Mouse (Mus musculus): ENCODE measurements around the gene Dpep3. TPM values are rescaled to one million over a fixed set of nuclear protein-coding genes. Genes with fewer than 3 reads are reported as not detected.
A peak's percentile ranks its signal among the peaks of the same experiment; 100 is the strongest.
"Not testable (repeated sequence)": the region's sequence is repeated elsewhere in the genome, so short reads cannot be mapped to it uniquely, and the experiment has no call there.

Dpep3 gene
- polyA plus RNA-seq, 1 experiment, result 0.05 TPM

DNA sequence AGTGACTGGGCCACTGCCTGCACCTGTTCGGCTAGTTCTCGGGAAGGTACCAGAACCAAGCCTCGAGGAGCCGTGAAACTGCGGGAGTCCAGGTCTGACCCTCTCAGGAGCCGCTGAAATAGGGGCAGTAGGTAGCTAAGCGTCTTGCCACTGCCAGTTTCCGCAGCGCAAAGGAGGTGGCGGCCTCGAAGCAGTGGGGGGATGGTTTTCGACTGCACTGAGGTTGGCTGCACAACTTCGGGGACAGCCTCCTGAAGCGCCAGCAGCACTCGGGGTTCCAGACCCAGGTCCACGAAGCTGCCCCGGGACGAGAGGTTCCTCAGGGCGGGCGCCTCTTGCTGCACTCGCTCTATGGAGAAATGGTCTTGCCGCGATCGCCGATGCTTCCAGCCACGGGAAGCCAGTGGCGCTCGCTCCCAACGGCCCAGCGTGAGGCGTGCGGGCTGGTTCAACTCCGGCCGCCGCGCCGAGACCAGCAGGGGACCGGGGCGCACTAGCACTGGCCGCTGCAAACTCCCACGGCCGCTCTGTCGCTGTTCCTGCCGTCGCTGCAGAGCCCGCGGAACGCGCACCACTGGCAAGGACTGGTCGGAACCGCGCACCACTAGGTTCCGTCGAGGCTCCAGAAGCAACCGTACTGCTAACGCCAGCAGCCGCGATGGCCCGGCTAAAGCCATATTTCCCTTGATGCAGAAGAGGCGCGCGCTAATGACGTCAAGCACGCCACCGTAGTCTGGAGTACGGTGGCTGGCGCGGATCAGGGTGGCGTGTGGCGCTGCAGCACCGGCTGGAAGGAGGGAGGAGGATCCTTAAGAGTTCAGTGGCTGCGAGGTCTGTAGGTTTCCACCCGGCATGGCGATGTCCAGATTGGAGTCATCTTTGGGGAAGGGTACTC lies 31.8 kb upstream of the Dpep3 start:
- 1% methylated on average over 74 of the region's 74 CpGs for WGBS
- DNase-seq, result peak; percentile 96
- Histone ChIP-seq H3K4me3 (ENCODE audit: insufficient read depth, low read depth, low read length) (peak overlapping the region; percentile 73), H3K27me3 (replicated peaks; ENCODE audit: control insufficient read depth, insufficient read depth, low read length) (no peaks in the 10 kb centered on the region), H3K4me1 (ENCODE audit: control insufficient read depth, insufficient read depth, low read length) (peaks cover 5% of the 10 kb centered on the region; the same call in 1 of the 2 replicates), H3K36me3 (ENCODE audit: control insufficient read depth, insufficient read depth, low read length) (no peaks in the 10 kb centered on the region), H3K27ac (ENCODE audit: insufficient read depth, low read depth, low read length) (no peak overlapping the region)
- TF ChIP-seq CTCF (conservative IDR thresholded peaks at IDR 0.05; ENCODE audit: insufficient read depth, insufficient read length, low read depth, low read length) (no peak), POLR2A (IDR thresholded peaks at IDR 0.05; ENCODE audit: low read depth, low read length) (peak; percentile 56)

DNA sequence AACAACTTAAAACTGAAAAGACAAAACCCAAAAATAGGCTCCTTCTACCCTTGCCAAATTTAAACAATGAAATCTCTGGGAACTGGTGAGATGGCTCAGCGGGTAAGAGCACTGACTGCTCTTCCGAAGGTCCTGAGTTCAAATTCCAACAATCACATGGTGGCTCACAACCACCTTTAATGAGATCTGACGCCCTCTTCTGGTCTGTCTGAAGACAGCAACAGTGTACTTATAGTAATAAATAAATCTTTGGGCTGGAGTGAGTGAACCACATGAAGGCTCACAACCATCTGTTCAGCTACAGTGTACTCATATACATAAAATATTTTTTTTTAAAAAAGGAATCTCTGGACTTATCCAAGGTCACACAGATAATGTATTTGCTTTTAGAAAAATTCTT lies 28.7 kb upstream of the Dpep3 start:
- not testable (repeated sequence) for H3K27ac ChIP-seq (ENCODE audit: insufficient read depth, low read depth, low read length)
- DNase-seq, result peak; percentile 15

DNA sequence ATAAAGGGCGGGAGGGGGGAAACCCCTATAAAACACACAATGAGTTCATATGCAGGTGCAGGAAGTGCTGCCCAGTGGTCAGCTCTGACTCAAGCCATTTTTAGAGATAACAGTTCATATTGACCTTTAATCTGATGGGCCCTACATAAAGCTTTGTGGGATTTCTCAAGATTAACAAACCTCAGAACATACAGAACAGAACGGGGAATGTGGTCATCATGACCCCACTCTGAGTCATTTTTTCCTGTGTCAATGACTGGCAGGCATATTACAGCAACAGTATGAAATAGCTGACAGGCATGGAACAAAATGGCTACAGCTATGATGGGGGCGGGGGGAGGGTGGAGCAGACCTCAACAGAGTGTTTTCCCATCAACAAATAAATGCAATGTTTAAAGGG lies 27.9 kb upstream of the Dpep3 start:
- DNase-seq, result no peak
- peaks cover 5% of the 10 kb centered on the region; the same call in 1 of the 2 replicates for H3K4me1 ChIP-seq (ENCODE audit: control insufficient read depth, insufficient read depth, low read length)
- H3K4me3 ChIP-seq (ENCODE audit: insufficient read depth, low read depth, low read length), result no peak overlapping the region
- no peak overlapping the region for H3K27ac ChIP-seq (ENCODE audit: insufficient read depth, low read depth, low read length)
- H3K36me3 ChIP-seq (ENCODE audit: control insufficient read depth, insufficient read depth, low read length), result no peaks in the 10 kb centered on the region
- WGBS, result 76% methylated on average over 3 of the region's 3 CpGs
- TF ChIP-seq POLR2A (IDR thresholded peaks at IDR 0.05; ENCODE audit: low read depth, low read length) (no peak), CTCF (conservative IDR thresholded peaks at IDR 0.05; ENCODE audit: insufficient read depth, insufficient read length, low read depth, low read length) (no peak)
- H3K27me3 ChIP-seq (replicated peaks; ENCODE audit: control insufficient read depth, insufficient read depth, low read length), result no peaks in the 10 kb centered on the region

More for the DNA sequence above, 28.7 kb upstream of the Dpep3 start:
- H3K4me3 ChIP-seq (ENCODE audit: insufficient read depth, low read depth, low read length); H3K36me3 ChIP-seq (ENCODE audit: control insufficient read depth, insufficient read depth, low read length); H3K4me1 ChIP-seq (ENCODE audit: control insufficient read depth, insufficient read depth, low read length); H3K27me3 ChIP-seq (replicated peaks; ENCODE audit: control insufficient read depth, insufficient read depth, low read length): not testable (repeated sequence)
- WGBS, result 45% methylated on average over 3 of the region's 3 CpGs

DNA sequence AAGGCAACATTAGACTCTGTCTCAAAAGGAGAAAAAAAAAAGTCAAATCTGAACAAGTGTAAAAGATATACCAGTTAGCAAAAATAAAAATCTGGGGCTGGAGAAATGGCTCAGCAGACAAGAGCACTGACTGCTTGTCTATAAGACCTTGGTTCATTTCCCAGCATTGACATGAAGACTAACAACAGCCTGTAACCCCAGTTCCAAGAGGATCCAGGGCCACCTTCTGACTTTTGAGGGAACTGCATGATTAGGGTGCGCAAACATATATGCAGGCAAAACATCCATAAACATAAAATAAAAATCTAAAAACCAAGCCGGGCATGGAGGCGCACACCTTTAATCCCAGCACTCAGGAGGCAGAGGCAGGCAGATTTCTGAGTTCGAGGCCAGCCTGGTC lies 27.2 kb upstream of the Dpep3 start:
- Histone ChIP-seq H3K36me3 (ENCODE audit: control insufficient read depth, insufficient read depth, low read length) (no peaks in the 10 kb centered on the region), H3K27me3 (replicated peaks; ENCODE audit: control insufficient read depth, insufficient read depth, low read length) (no peaks in the 10 kb centered on the region), H3K27ac (ENCODE audit: insufficient read depth, low read depth, low read length) (no peak overlapping the region), H3K4me3 (ENCODE audit: insufficient read depth, low read depth, low read length) (no peak overlapping the region), H3K4me1 (ENCODE audit: control insufficient read depth, insufficient read depth, low read length) (peaks cover 5% of the 10 kb centered on the region; the same call in 1 of the 2 replicates)
- peak; percentile 14 for DNase-seq
- peak; percentile 33; the same call in 1 of the 2 replicates for TF ChIP-seq CTCF (conservative IDR thresholded peaks at IDR 0.05; ENCODE audit: insufficient read depth, insufficient read length, low read depth, low read length)
- no peak for TF ChIP-seq POLR2A (IDR thresholded peaks at IDR 0.05; ENCODE audit: low read depth, low read length)
- 90% methylated on average over 4 of the region's 4 CpGs for WGBS

DNA sequence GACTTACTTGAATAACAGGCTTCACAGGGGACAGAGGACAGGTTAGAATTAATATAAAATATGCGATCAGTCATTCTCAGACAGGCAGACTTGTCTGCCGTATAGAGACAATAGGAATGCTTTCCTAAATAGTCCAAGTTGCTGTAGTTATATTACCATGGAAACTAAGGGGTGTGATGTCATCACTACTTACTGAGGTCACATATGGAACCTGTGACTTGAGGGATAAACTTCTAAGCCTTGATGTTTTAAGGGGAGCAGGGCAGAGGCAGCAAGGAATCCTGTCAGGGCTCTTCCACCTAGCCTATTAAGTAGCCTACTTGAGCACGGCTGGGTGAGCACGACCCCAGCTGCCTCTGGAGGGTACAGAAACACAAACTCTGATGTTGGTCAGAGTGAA lies 26.6 kb upstream of the Dpep3 start, which contains the start of gene Dpep2nb:
Dpep2nb (minus strand) TSS at position 101 of the 400 bp plus-strand sequence.
- H3K27ac ChIP-seq (ENCODE audit: insufficient read depth, low read depth, low read length), result no peak within 1 kb of the TSS
- TF ChIP-seq CTCF (conservative IDR thresholded peaks at IDR 0.05; ENCODE audit: insufficient read depth, insufficient read length, low read depth, low read length) (no peak), POLR2A (IDR thresholded peaks at IDR 0.05; ENCODE audit: low read depth, low read length) (no peak)
- H3K4me3 ChIP-seq (ENCODE audit: insufficient read depth, low read depth, low read length), result no peak within 1 kb of the TSS
- no peaks in the 10 kb centered on the region for H3K27me3 ChIP-seq (replicated peaks; ENCODE audit: control insufficient read depth, insufficient read depth, low read length)
- DNase-seq, result no peak
- 57% methylated on average over 4 of the region's 4 CpGs for WGBS
- H3K36me3 ChIP-seq (ENCODE audit: control insufficient read depth, insufficient read depth, low read length), result no peaks in the 10 kb centered on the region
- peaks cover 5% of the 10 kb centered on the region; the same call in 1 of the 2 replicates for H3K4me1 ChIP-seq (ENCODE audit: control insufficient read depth, insufficient read depth, low read length)

DNA sequence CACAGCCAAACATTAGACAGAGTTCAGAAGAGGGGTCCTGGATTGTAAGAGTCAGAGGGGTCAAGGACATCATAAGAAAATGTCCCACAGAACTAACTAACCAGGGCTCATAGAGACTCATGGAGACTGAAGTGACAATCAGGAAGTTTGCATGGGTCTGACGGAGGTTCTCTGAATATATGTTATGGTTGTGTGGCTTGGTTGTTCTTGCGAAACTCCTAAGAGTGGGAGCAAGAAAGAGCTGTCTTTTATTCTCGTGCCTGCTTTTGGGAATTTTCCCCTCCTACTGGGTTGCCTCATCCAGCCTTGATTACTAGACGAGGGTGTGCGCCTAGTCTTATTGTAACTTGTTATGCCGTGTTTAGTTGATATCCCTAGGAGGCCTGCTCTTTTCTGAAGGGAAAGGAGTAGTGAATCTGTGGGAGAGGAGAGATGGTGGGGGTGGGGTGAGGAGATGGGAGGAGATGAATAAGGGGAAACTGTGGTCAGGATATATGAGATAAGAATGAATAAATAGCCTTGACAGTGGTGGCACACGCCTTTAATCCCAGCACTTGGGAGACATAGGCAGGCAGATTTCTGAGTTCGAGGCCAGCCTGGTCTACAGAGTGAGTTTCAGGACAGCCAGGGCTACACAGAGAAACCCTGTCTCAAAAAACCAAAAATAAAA lies 25.4 kb upstream of the Dpep3 start:
- Histone ChIP-seq H3K27me3 (replicated peaks; ENCODE audit: control insufficient read depth, insufficient read depth, low read length) (no peaks in the 10 kb centered on the region), H3K4me3 (ENCODE audit: insufficient read depth, low read depth, low read length) (no peak overlapping the region)

DNA sequence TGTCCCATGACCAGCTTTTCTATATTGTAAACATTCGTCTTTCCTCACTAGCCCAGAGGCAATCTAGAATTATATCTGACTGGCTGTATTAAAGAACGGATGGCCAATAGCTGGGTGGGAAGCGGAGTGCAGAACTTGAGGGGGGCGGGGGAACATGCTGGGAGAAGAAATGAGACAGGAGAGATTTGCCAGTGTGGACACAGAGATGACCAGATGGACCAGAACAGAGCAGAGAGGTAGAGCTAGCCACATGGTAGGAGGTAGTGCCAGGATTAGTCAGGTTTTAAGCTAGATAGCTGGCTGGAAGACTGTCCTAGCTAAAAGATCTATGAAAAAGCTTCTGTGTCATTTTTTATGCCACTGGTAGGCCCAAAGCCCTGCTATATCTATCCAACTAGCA lies 22.7 kb upstream of the Dpep3 start:
- no peak for TF ChIP-seq CTCF (conservative IDR thresholded peaks at IDR 0.05; ENCODE audit: insufficient read depth, insufficient read length, low read depth, low read length)
- TF ChIP-seq POLR2A (IDR thresholded peaks at IDR 0.05; ENCODE audit: low read depth, low read length), result no peak
- 86% methylated on average over 4 of the region's 4 CpGs for WGBS

More for the DNA sequence above, 25.4 kb upstream of the Dpep3 start:
- WGBS, result 82% methylated on average over 8 of the region's 8 CpGs
- TF ChIP-seq POLR2A (IDR thresholded peaks at IDR 0.05; ENCODE audit: low read depth, low read length) (no peak), CTCF (conservative IDR thresholded peaks at IDR 0.05; ENCODE audit: insufficient read depth, insufficient read length, low read depth, low read length) (no peak)
- no peak for DNase-seq
- no peaks in the 10 kb centered on the region for H3K4me1 ChIP-seq (ENCODE audit: control insufficient read depth, insufficient read depth, low read length)
- H3K27ac ChIP-seq (ENCODE audit: insufficient read depth, low read depth, low read length), result no peak overlapping the region; the same call in 1 of the 2 replicates
- no peaks in the 10 kb centered on the region for H3K36me3 ChIP-seq (ENCODE audit: control insufficient read depth, insufficient read depth, low read length)

More for the DNA sequence above, 22.7 kb upstream of the Dpep3 start:
- H3K36me3 ChIP-seq (ENCODE audit: control insufficient read depth, insufficient read depth, low read length), result no peaks in the 10 kb centered on the region
- no peak overlapping the region for H3K27ac ChIP-seq (ENCODE audit: insufficient read depth, low read depth, low read length)
- DNase-seq, result no peak
- H3K4me3 ChIP-seq (ENCODE audit: insufficient read depth, low read depth, low read length), result no peak overlapping the region
- no peaks in the 10 kb centered on the region for H3K27me3 ChIP-seq (replicated peaks; ENCODE audit: control insufficient read depth, insufficient read depth, low read length)
- 0 out of 2 replicates have a peak, but pooled peaks cover 2% of the 10 kb centered on the region for H3K4me1 ChIP-seq (ENCODE audit: control insufficient read depth, insufficient read depth, low read length)
